Mouse (Mus musculus) T-helper 2 cell (primary cell): ENCODE results near the gene Fam84b.

Source experiments
- in situ Hi-C: fragments of 300-600 bp; cut with MboI, MseI; formaldehyde crosslinking; loops from one replicate; pipeline ENCODE4 v1.15.1; 2025; ENCODE audit warnings: high pct_unique_total_duplicates

Gene Fam84b

GRCm38 (mm10) chr15:60833476-60834218 lies 19.9 kb downstream of the Fam84b start:
- in situ Hi-C loops: loop anchor here (10.0 kb wide), 1 partner anchor 1219 kb away; no protein-coding TSS in a partner anchor

GRCm38 (mm10) chr15:60832586-60832985 lies 21.0 kb downstream of the Fam84b start:
- in situ Hi-C loops: loop anchor here (10.0 kb wide), 1 partner anchor 1218 kb away; no protein-coding TSS in a partner anchor

GRCm38 (mm10) chr15:60826226-60826625 lies 27.4 kb downstream of the Fam84b start:
- in situ Hi-C loops: no loop called here

GRCm38 (mm10) chr15:60824751-60825227 lies 28.8 kb downstream of the Fam84b start:
- in situ Hi-C loops: no loop called here

- in situ Hi-C loops: no loop called here
These were observed 29.5 kb downstream of the Fam84b start for GRCm38 (mm10) chr15:60823870-60824709.

- in situ Hi-C loops: no loop called here
These were observed 30.0 kb downstream of the Fam84b start for GRCm38 (mm10) chr15:60823620-60823869.

GRCm38 (mm10) chr15:60822803-60823619 lies 30.6 kb downstream of the Fam84b start:
- in situ Hi-C loops: no loop called here

- in situ Hi-C loops: no loop called here
These were observed 31.3 kb downstream of the Fam84b start for GRCm38 (mm10) chr15:60822101-60822802.

- in situ Hi-C loops: no loop called here
These were observed 35.1 kb downstream of the Fam84b start for GRCm38 (mm10) chr15:60818500-60818899.

- in situ Hi-C loops: no loop called here
These were observed 37.1 kb downstream of the Fam84b start for GRCm38 (mm10) chr15:60816478-60816877.

- in situ Hi-C loops: no loop called here
These were observed 39.0 kb downstream of the Fam84b start for GRCm38 (mm10) chr15:60814542-60814941.

GRCm38 (mm10) chr15:60793041-60793673 lies 60.4 kb downstream of the Fam84b start:
- in situ Hi-C loops: no loop called here

- in situ Hi-C loops: no loop called here
These were observed 64.5 kb downstream of the Fam84b start for GRCm38 (mm10) chr15:60789084-60789483.

- in situ Hi-C loops: no loop called here
These were observed 69.8 kb downstream of the Fam84b start for GRCm38 (mm10) chr15:60783761-60784160.

GRCm38 (mm10) chr15:60779531-60779973 lies 74.0 kb downstream of the Fam84b start:
- in situ Hi-C loops: no loop called here

GRCm38 (mm10) chr15:60779063-60779462 lies 74.5 kb downstream of the Fam84b start:
- in situ Hi-C loops: no loop called here
